Mouse (Mus musculus) neutrophil, adult 65 days (primary cell): Measurements from ENCODE around the gene DXBay18. TPM values are rescaled to one million over a fixed set of nuclear protein-coding genes. Genes with fewer than 3 reads are reported as not detected.

Experiments
- total RNA-seq: library from RNA; stranded (reverse); gene quantifications from 2 replicates; pipeline ENCODE4 v1.2.4, GENCODE M21; 2023

DXBay18 gene
- total RNA-seq, result 0.43 TPM in 1 of 2 replicates, not detected in the other

DNA sequence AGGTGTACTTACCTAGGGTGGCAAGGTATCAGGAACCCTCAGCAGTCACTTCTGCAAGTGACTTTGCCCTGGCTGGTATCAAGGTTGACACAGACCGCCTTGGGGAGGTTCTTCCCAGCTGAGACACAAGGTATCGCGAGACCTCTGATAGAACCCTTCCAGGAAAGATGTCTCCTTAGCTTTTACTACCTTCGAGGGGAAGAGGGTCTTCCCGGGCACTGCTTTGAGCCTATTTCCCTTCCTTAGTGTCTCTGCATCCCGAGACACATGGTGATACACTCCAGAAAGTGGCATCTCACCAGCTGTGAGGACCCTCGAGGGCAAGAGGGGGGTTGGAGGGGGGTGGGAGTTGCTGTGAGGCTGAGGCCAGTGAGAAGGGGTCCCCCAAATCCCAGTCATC is at the start of gene DXBay18:
DXBay18 (minus strand) TSS at position 101 of the 400 bp plus-strand sequence.

DNA sequence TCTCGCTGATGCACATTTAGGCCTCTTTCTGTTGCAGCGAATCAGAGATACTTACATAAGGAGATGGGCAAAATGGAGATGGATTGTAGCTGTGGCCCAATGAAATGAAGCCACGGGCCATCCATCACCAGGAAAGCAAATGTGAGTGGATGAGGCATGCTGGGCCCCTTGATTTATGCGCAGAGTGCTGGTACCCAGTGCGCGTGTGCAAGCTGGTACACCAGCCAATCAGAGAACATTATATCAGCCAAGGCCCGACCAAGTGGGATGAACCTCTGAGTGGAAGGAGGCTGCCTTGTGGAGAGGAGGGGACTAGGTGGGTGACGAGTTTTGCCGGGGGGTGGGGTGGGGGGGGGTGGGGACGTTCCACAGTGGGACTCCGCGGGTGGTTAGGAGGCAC is 42.7 kb upstream of the DXBay18 start, which contains the start of gene Xlr3b:
Xlr3b (plus strand) TSS at position 274 of the 400 bp plus-strand sequence.

DNA sequence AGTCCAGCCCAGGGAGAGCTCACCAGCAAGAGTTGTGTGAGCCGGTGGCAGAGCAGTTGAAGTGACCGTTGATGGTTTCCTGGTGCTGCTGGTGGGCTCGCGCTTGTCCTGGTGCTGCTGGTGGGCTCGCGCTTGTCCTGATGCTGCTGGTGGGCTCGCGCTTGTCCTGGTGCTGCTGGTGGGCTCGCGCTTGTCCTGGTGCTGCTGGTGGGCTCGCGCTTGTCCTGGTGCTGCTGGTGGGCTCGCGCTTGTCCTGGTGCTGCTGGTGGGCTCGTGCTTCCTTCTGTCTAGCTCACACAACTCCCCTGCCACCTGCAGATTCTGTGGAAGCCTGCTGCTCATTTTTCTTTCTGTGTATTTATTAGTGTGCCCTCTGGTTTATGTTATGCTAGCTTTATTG is 27.6 kb upstream of the DXBay18 start, which contains the start of gene Spin2d:
Spin2d (minus strand) TSS at position 101 of the 400 bp plus-strand sequence.

DNA sequence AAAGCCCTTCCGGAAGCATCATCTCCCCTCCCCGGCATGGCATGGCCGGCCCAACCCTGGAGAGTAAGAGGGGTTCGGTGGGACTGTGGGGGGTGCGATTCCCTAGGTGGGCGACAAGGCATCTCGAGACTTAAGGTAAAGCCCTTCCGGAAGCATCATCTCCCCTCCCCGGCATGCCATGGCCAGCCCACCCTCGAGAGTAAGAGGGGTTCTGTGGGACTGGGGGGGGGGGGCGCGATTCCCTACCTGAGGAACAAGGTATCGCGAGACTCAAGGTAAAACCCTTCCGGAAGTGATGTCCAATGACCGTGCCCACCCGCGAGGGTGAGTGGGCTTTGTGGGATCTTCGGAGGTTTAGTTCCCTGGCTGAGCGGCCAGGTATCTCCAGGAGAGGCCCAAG is 754 bp downstream of the DXBay18 start, which contains the start of gene Xlr5b:
Xlr5b (plus strand) TSS at position 301 of the 400 bp plus-strand sequence.

DNA sequence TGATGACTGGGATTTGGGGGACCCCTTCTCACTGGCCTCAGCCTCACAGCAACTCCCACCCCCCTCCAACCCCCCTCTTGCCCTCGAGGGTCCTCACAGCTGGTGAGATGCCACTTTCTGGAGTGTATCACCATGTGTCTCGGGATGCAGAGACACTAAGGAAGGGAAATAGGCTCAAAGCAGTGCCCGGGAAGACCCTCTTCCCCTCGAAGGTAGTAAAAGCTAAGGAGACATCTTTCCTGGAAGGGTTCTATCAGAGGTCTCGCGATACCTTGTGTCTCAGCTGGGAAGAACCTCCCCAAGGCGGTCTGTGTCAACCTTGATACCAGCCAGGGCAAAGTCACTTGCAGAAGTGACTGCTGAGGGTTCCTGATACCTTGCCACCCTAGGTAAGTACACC is 32.5 kb downstream of the DXBay18 start, which contains the start of gene Gm14685:
Gm14685 (plus strand) TSS at position 301 of the 400 bp plus-strand sequence.

DNA sequence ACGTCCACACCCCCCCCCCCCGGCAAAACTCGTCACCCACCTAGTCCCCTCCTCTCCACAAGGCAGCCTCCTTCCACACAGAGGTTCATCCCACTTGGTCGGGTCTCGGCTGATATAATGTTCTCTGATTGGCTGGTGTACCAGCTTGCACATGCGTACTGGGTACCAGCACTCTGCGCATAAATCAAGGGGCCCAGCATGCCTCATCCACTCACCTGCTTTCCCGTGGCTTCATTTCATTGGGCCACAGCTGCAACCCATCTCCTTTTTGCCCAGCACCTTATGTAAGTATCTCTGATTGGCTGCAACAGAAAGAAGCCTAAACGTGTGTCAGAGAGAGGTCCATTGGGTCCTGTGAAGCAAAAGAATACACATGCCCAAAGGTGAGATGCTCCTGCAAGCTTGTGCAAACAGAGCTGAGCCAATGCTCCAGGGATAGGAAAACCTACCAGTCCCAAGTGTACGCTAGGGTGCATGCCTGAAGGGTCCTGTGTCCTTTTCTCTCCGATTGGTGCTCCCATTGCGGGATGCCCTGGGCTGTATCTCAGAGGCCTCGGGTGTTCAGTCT is 52.2 kb downstream of the DXBay18 start, which contains the start of gene Xlr3a:
Xlr3a (minus strand) TSS at position 155 of the 568 bp plus-strand sequence.

Other genes starting within 250 kb of the DXBay18 start
- 16.7 and 17.7 TPM in 2 replicates for gene Cetn2, start 231.0 kb downstream of the DXBay18 start, total RNA-seq
- 4.4 and 5.0 TPM in 2 replicates for gene Nsdhl, start 230.9 kb downstream of the DXBay18 start, total RNA-seq
- not detected in 2 replicates for gene Zfp185, start 162.1 kb downstream of the DXBay18 start, total RNA-seq
- 1.6 and 1.9 TPM in 2 replicates for gene Pnma5, start 112.3 kb downstream of the DXBay18 start, total RNA-seq
- not detected in 2 replicates for gene Pnma3, start 84.7 kb downstream of the DXBay18 start, total RNA-seq
- gene Xlr4a, start 67.0 kb downstream of the DXBay18 start, total RNA-seq, result 0.59 and 2.4 TPM in 2 replicates
- not detected in 2 replicates for gene Xlr3a, start 52.4 kb downstream of the DXBay18 start, total RNA-seq
- 0.32 TPM in 1 of 2 replicates, not detected in the other for gene Gm14685, start 32.4 kb downstream of the DXBay18 start, total RNA-seq
- not detected in 2 replicates for gene Xlr5b, start 654 bp downstream of the DXBay18 start, total RNA-seq
- not detected in 2 replicates for gene Spin2d, start 27.5 kb upstream of the DXBay18 start, total RNA-seq
- gene Xlr3b, start 42.8 kb upstream of the DXBay18 start, total RNA-seq, result 0.39 and 0.88 TPM in 2 replicates
- 0.88 and 2.2 TPM in 2 replicates for gene Xlr4b, start 64.9 kb upstream of the DXBay18 start, total RNA-seq
- 4.8 TPM in 2 replicates for gene F8a, start 78.8 kb upstream of the DXBay18 start, total RNA-seq
- gene Xlr4c, start 93.7 kb upstream of the DXBay18 start, total RNA-seq, result 0.84 TPM in 1 of 2 replicates, not detected in the other
- gene Xlr3c, start 115.9 kb upstream of the DXBay18 start, total RNA-seq, result not detected in 2 replicates
- not detected in 2 replicates for gene Xlr5a, start 143.5 kb upstream of the DXBay18 start, total RNA-seq
- gene Xlr5c, start 143.5 kb upstream of the DXBay18 start, total RNA-seq, result not detected in 2 replicates
- not detected in 2 replicates for gene Gm45015, start 187.4 kb upstream of the DXBay18 start, total RNA-seq
- 6.1 and 10.9 TPM in 2 replicates for gene Zfp275, start 193.2 kb upstream of the DXBay18 start, total RNA-seq
- not detected in 2 replicates for gene Gm18336, start 249.3 kb upstream of the DXBay18 start, total RNA-seq